Mouse (Mus musculus) neural tube, embryonic 11.5 days (tissue): ENCODE measurements around the gene Nt5c3b. TPM values are rescaled to one million over a fixed set of nuclear protein-coding genes. Genes with fewer than 3 reads are reported as not detected.

ENCODE experiments used
- ATAC-seq: fragments of 200-750 bp; cut with Nextera tagmentation; 2 replicates; pipeline ENCODE4 v1.8.0; 2017; ENCODE audit warnings: moderate number of reproducible peaks, mild to moderate bottlenecking, moderate TSS enrichment, moderate library complexity; ENCODE audit not compliant: insufficient read depth, low FRiP score, low TSS enrichment
- DNase-seq: peaks from one replicate; pipeline ENCODE4 v3.0.0-alpha.2; 2015; ENCODE audit warnings: low spot score
- H3K27ac ChIP-seq: fragments of 300-500 bp; sonication (generic); 2 replicates; pipeline ENCODE4 v1.5.1; 2014; ENCODE audit warnings: low read depth, mild to moderate bottlenecking, low read length
- H3K27me3 ChIP-seq: fragments of 300-500 bp; sonication (generic); 2 replicates; pipeline ENCODE4 v1.6.1; 2014; ENCODE audit warnings: mild to moderate bottlenecking, low read length, mixed read lengths; ENCODE audit not compliant: control insufficient read depth, insufficient read depth
- H3K36me3 ChIP-seq: fragments of 300-500 bp; sonication (generic); 2 replicates; pipeline ENCODE4 v1.6.1; 2014; ENCODE audit warnings: mild to moderate bottlenecking, low read length, moderate library complexity, mixed read lengths; ENCODE audit not compliant: control insufficient read depth, insufficient read depth
- H3K4me1 ChIP-seq: fragments of 300-500 bp; sonication (generic); 2 replicates; pipeline ENCODE4 v1.6.1; 2014; ENCODE audit warnings: low read length, mixed read lengths; ENCODE audit not compliant: control insufficient read depth, insufficient read depth
- H3K4me2 ChIP-seq: fragments of 300-500 bp; sonication (generic); 2 replicates; pipeline ENCODE4 v1.6.1; 2014; ENCODE audit warnings: low read depth, mild to moderate bottlenecking, moderate library complexity
- H3K4me3 ChIP-seq: fragments of 300-500 bp; sonication (generic); 2 replicates; pipeline ENCODE4 v1.5.1; 2014; ENCODE audit warnings: low read depth, low read length
- H3K9ac ChIP-seq: fragments of 300-500 bp; sonication (generic); 2 replicates; pipeline ENCODE4 v1.6.1; 2014; ENCODE audit warnings: mild to moderate bottlenecking, low read length
- H3K9me3 ChIP-seq: fragments of 300-500 bp; sonication (generic); 2 replicates; pipeline ENCODE4 v1.6.1; 2016; ENCODE audit warnings: low read length; ENCODE audit not compliant: control insufficient read depth
- WGBS: fragments of 180-500 bp; shearing (Covaris S2); extraction: QIAGEN DNeasy Blood & Tissue Kit; methylation state at CpG from one replicate; pipeline ENCODE4 v1.1.7; 2014; 5-methylcytosine and 5-hydroxymethylcytosine counted together
- polyA plus RNA-seq: library from polyadenylated mRNA; unstranded; fragments of >200 nt; fragmentation: Nextera tagmentation; extraction: Ambion mirVana; gene quantifications from 2 replicates; pipeline ENCODE4 v1.2.1, GENCODE M21; 2014

Gene Nt5c3b
- polyA plus RNA-seq, 1 experiment from 2014 or later, result 110 TPM

GRCm38 (mm10) chr11:100414914-100415822 is 26.4 kb downstream of the Nt5c3b start, which contains the start of gene Fkbp10:
Fkbp10 (plus strand) TSS chr11:100415697.
- Histone ChIP-seq H3K9me3 (no peaks in the 10 kb centered on the region), H3K36me3 (no peaks in the 10 kb centered on the region), H3K4me1 (0 out of 2 replicates have a peak, but pooled peaks cover 7% of the 10 kb centered on the region), H3K4me3 (peak within 1 kb of the TSS; percentile 61), H3K27ac (peak within 1 kb of the TSS; percentile 62; the same call in 1 of the 2 replicates), H3K9ac (peak within 1 kb of the TSS; percentile 73), H3K27me3 (peaks cover 8% of the 10 kb centered on the region; the same call in 1 of the 2 replicates), H3K4me2 (peak within 1 kb of the TSS; percentile 69)
- ATAC-seq (0 out of 2 replicates have a peak, but pooled peaks have one; percentile 16), DNase-seq (peak; percentile 67)
- WGBS, result 2% methylated on average over 30 of the region's 31 CpGs

DNA sequence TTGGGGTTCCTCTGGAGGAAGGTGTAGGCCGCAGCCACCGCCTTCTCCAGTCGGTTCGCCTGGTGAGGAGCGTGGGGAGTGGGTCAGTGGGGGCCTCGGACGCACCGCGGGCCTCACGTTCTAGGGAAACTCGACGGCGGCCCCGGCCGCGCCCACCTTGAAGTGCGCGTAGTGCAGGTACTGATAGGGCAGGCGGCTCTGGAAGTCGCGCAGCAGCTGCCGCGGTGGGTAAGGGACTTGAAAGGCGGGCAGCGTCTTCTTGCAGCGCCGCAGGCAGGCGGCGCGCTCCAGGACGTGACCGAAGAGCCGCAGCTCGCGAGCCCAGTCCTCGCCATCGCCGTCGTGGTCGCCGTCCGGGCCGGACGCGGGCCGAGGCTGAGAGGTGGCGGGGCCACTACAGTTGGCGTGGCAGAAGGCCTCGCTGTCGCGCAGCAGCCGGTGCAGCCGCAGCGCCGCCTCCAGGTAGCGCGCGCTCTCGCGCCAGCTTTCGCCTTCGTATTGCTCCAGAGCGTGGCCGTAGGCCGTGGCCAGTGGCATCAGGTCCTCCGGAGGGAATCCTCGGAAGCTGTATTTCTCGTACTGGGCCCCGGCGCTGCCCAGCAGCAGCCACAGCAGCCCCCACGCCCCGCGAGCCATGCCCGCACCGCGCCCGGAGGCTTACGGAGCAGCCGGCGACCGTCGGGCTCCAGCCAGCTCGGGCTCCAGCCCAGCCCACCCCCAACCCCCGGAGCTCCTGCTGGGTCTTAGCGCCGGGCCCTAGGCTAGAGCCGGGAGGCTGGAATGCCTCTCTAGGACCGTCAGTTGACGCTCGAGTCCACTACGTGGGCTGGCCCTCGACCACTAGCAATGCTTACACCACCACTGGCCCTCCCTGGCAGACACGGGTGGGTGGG is 27.3 kb downstream of the Nt5c3b start, which contains the start of gene P3h4:
Gene P3h4, minus strand, starts transcription at position 816 of the 893 bp plus-strand sequence.
- ATAC-seq (peak; percentile 85), DNase-seq (peak; percentile 91)
- peak within 1 kb of the TSS; percentile 62; the same call in 1 of the 2 replicates for H3K27ac ChIP-seq
- H3K9ac ChIP-seq, result peak within 1 kb of the TSS; percentile 73
- H3K4me2 ChIP-seq, result peak within 1 kb of the TSS; percentile 69
- H3K36me3 ChIP-seq, result no peaks in the 10 kb centered on the region
- peaks cover 8% of the 10 kb centered on the region; the same call in 1 of the 2 replicates for H3K27me3 ChIP-seq
- WGBS, result 2% methylated on average over 91 of the region's 93 CpGs
- no peaks in the 10 kb centered on the region for H3K9me3 ChIP-seq
- 0 out of 2 replicates have a peak, but pooled peaks cover 7% of the 10 kb centered on the region for H3K4me1 ChIP-seq
- peak within 1 kb of the TSS; percentile 61 for H3K4me3 ChIP-seq

GRCm38 (mm10) chr11:100413541-100413940 is 28.1 kb downstream of the Nt5c3b start:
- H3K4me3 ChIP-seq, result peak overlapping the region; percentile 61
- H3K4me2 ChIP-seq, result peak overlapping the region; percentile 69
- WGBS, result 70% methylated on average over 11 of the region's 11 CpGs
- H3K36me3 ChIP-seq, result no peaks in the 10 kb centered on the region
- H3K9me3 ChIP-seq, result no peaks in the 10 kb centered on the region
- H3K27ac ChIP-seq, result no peak overlapping the region
- no peak for ATAC-seq
- peaks cover 8% of the 10 kb centered on the region; the same call in 1 of the 2 replicates for H3K27me3 ChIP-seq
- DNase-seq, result no peak
- peak overlapping the region; percentile 73 for H3K9ac ChIP-seq
- peaks cover 7% of the 10 kb centered on the region; the same call in 1 of the 2 replicates for H3K4me1 ChIP-seq

DNA sequence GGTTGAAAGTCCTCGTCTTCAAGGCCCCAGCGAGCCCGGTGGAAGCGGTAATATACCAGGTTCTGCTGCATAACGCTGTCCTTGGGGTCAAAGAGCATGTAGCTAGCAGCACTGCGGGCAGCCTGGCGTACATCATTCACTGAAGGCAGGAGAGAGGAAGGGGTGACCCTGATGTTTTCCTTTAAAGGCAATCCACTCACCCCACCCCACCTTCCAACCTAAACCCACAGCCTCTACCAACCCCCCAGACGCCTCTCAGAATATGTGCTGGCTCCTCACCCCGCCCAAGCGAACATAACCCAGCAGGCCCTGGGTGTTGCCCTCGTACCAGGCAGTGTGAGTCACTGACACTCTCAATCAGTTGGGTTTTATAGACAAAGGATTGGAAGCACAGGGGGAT is 29.9 kb downstream of the Nt5c3b start:
- Histone ChIP-seq H3K9ac (no peak overlapping the region), H3K9me3 (no peaks in the 10 kb centered on the region), H3K27ac (no peak overlapping the region), H3K4me3 (no peak overlapping the region), H3K27me3 (peaks cover 8% of the 10 kb centered on the region; the same call in 1 of the 2 replicates), H3K4me2 (no peak overlapping the region), H3K36me3 (no peaks in the 10 kb centered on the region), H3K4me1 (peaks cover 7% of the 10 kb centered on the region; the same call in 1 of the 2 replicates)
- WGBS, result 82% methylated on average over 11 of the region's 11 CpGs
- DNase-seq (no peak), ATAC-seq (no peak)

DNA sequence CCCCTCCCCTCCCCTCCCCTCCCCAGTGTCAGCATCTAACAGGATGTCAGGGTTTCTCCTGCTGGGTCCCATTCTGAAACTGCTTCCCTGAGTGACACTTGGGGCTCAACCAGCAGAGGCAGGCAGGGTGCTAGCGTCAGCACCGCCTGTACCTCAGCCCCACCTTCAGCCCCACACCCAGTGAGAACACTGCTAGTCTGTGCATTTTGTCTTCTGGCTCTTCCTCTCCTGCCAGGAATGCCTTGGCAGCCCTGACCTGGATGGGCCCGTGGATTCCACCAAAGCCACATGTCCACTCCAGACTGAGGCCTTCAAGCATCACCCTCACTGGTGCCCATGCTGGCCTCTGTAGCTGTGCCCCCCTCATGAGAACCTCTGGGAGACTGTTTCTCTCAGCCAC is 31.9 kb downstream of the Nt5c3b start:
- Histone ChIP-seq H3K27ac (no peak overlapping the region), H3K36me3 (no peaks in the 10 kb centered on the region), H3K9me3 (no peaks in the 10 kb centered on the region), H3K4me2 (no peak overlapping the region), H3K4me1 (peaks cover 7% of the 10 kb centered on the region; the same call in 1 of the 2 replicates), H3K4me3 (no peak overlapping the region), H3K27me3 (0 out of 2 replicates have a peak, but pooled peaks cover 3% of the 10 kb centered on the region), H3K9ac (no peak overlapping the region)
- ATAC-seq (no peak), DNase-seq (no peak)
- 81% methylated on average over 3 of the region's 3 CpGs for WGBS

GRCm38 (mm10) chr11:100408835-100409462 is 32.7 kb downstream of the Nt5c3b start:
- Histone ChIP-seq H3K4me3 (no peak overlapping the region), H3K36me3 (no peaks in the 10 kb centered on the region), H3K27ac (no peak overlapping the region), H3K9ac (no peak overlapping the region), H3K9me3 (no peaks in the 10 kb centered on the region), H3K4me1 (peaks cover 6% of the 10 kb centered on the region; the same call in 1 of the 2 replicates), H3K27me3 (0 out of 2 replicates have a peak, but pooled peaks cover 3% of the 10 kb centered on the region), H3K4me2 (no peak overlapping the region)
- ATAC-seq (no peak), DNase-seq (no peak)
- 93% methylated on average over 12 of the region's 12 CpGs for WGBS

DNA sequence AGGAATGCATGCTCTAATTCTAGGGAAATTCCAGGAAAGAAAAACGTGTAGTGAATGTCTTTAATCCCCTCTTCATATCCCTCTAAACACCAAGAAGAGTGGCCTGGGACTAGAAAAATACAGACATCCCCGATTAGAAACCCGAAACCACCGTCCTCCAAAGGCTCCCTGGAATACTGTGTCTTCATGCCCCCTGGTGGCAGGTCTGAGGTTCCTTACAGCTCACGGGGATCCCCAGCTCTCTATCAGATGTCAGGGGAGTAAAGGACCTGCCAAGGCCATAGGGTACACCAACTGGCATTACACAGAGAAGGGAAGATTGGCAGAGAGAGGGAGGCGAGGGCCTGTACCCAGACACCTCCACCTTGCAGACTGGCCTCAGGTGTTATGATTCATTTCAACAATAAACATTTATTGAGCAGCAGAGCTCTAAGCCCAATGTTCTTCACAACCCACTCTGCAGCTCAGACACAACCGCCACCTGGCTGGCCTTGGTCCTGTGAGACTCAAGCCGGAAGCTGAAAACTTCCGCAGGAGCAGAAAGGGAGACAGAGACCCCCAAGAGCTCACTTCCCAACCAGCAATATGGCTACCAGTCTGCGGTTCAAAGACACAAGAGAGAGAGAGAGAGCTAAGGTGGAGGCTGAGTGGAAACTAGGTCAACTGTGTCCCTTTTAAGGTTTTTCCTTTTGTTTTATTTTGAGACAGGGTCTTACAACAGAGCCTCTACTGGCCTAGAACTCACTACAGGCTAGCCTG is 33.4 kb downstream of the Nt5c3b start:
- Histone ChIP-seq H3K4me1 (peaks cover 1% of the 10 kb centered on the region; the same call in 1 of the 2 replicates), H3K27me3 (no peaks in the 10 kb centered on the region), H3K4me3 (no peak overlapping the region), H3K9me3 (no peaks in the 10 kb centered on the region), H3K4me2 (no peak overlapping the region), H3K27ac (no peak overlapping the region), H3K36me3 (no peaks in the 10 kb centered on the region), H3K9ac (no peak overlapping the region)
- ATAC-seq (no peak), DNase-seq (peak; percentile 60)
- 45% methylated on average over 10 of the region's 10 CpGs for WGBS
